Mouse (Mus musculus) gastrocnemius, adult 8-10 months (tissue): ENCODE results near the gene Slc7a15. TPM values are rescaled to one million over a fixed set of nuclear protein-coding genes. Genes with fewer than 3 reads are reported as not detected.
"Not testable (repeated sequence)": the region's sequence is repeated elsewhere in the genome, so short reads cannot be mapped to it uniquely, and the experiment has no call there.

ENCODE experiments used
- DNase-seq, 2 experiments: peaks; one replicate each; pipeline ENCODE4 v3.0.0; 2022; ENCODE audit warnings: low spot score in 2 of 2
- total RNA-seq, 4 experiments: library from RNA; stranded (reverse); gene quantifications; 2 replicates each; pipeline ENCODE4 v1.2.4; 2022

Gene Slc7a15
- total RNA-seq, 4 experiments from 2014 or later: not detected

GRCm38 (mm10) chr12:8562213-8562612 is 36.7 kb downstream of the Slc7a15 start:
- not testable (repeated sequence) for DNase-seq

DNA sequence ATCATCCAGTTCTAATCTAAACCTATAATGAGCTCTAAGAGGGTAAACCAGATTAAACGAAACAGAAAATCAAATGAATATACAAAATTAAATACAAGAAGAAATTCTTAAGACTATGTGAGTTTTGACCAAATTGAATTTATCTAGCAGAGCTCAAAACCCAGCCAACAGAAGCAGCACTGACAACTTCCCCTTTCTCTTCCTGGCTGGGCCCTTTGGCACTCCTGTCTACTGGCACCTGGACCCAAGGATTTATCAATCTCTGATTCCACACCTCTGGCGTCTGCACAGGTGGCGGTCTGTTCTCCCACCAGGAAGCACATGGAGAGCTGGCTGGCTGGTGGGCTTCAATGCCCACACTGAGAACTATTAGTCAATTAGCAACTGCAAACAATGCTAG is 39.0 kb downstream of the Slc7a15 start:
- not testable (repeated sequence) for DNase-seq

GRCm38 (mm10) chr12:8556189-8556588 is 42.7 kb downstream of the Slc7a15 start:
- DNase-seq: no peak

- DNase-seq: no peak
Observed at GRCm38 (mm10) chr12:8555419-8555818, 43.4 kb downstream of the Slc7a15 start.

- DNase-seq: peak; percentile 46 to 51
Observed at GRCm38 (mm10) chr12:8547357-8547756, 51.5 kb downstream of the Slc7a15 start.

GRCm38 (mm10) chr12:8546801-8547200 is 52.1 kb downstream of the Slc7a15 start:
- DNase-seq: no peak

- no peak for DNase-seq
Observed at GRCm38 (mm10) chr12:8545066-8545610, 53.7 kb downstream of the Slc7a15 start.

DNA sequence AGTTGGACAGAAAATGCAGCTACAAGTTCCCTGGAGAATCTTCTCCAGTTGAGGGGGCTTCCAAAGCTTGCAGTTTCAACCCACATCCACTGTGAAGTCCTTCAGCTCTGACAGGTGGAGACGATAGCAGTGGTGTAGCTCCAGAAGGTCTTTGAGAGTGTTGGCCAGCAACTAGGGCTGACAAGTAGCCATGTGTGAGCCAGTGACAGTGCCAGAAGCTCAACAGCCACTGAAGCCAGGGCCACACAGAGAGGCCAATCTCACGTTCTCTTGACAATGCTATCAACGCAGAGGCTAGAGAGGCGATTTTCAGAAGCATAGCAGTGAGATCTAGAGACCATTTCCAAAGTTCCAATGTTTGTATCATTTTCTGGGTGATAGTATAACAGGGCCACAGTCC is 56.5 kb downstream of the Slc7a15 start:
- DNase-seq: no peak

GRCm38 (mm10) chr12:8539471-8539870 is 59.4 kb downstream of the Slc7a15 start:
- no peak for DNase-seq

GRCm38 (mm10) chr12:8537291-8537690 is 61.6 kb downstream of the Slc7a15 start:
- no peak for DNase-seq

- no peak for DNase-seq
Observed at GRCm38 (mm10) chr12:8536221-8536965, 62.5 kb downstream of the Slc7a15 start.

- no peak for DNase-seq
Observed at GRCm38 (mm10) chr12:8535596-8535995, 63.3 kb downstream of the Slc7a15 start.

GRCm38 (mm10) chr12:8534915-8535314 is 64.0 kb downstream of the Slc7a15 start:
- DNase-seq: no peak

GRCm38 (mm10) chr12:8527770-8528169 is 71.1 kb downstream of the Slc7a15 start:
- no peak for DNase-seq

GRCm38 (mm10) chr12:8527175-8527574 is 71.7 kb downstream of the Slc7a15 start:
- DNase-seq: no peak

- DNase-seq: no peak
Observed at GRCm38 (mm10) chr12:8524062-8524461, 74.8 kb downstream of the Slc7a15 start.

- DNase-seq: no peak
Observed at GRCm38 (mm10) chr12:8522711-8523110, 76.2 kb downstream of the Slc7a15 start.

GRCm38 (mm10) chr12:8521375-8522047 is 77.4 kb downstream of the Slc7a15 start:
- peak; percentile 56 to 67 for DNase-seq

DNA sequence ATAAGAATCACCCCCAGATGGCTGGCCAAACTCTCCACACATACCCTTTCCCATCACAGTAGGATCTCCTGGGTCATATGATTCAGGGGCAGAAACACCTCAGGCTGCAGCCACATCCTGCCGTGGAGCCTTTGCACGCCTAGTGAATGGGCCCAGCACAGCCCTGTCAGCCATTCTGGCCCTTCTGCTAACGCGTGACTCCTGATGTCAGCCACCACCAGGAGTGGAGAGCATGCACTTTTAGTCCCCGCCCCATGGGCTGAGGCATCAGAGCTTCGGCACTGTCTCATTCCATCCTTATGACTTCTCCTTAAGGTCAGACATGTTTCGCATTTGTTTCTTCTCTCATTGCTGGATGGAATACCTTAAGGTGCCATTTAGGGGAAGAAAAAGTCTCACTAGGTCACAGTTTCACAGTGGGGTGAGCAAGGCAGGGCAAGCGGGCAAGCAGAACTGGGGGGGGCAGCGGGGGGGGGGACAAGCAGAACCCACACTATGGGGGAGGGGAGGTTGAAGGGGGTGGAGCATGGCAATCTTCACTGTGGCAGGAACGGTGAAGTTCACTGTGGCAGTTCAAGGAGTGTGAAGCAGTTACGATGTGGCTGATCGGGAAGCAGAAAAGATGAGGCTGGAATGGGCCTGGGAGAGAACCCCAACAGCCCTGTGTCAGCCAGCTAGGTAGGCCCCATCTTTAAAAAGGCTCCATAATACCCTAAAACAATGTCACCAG is 79.3 kb downstream of the Slc7a15 start:
- no peak for DNase-seq

DNA sequence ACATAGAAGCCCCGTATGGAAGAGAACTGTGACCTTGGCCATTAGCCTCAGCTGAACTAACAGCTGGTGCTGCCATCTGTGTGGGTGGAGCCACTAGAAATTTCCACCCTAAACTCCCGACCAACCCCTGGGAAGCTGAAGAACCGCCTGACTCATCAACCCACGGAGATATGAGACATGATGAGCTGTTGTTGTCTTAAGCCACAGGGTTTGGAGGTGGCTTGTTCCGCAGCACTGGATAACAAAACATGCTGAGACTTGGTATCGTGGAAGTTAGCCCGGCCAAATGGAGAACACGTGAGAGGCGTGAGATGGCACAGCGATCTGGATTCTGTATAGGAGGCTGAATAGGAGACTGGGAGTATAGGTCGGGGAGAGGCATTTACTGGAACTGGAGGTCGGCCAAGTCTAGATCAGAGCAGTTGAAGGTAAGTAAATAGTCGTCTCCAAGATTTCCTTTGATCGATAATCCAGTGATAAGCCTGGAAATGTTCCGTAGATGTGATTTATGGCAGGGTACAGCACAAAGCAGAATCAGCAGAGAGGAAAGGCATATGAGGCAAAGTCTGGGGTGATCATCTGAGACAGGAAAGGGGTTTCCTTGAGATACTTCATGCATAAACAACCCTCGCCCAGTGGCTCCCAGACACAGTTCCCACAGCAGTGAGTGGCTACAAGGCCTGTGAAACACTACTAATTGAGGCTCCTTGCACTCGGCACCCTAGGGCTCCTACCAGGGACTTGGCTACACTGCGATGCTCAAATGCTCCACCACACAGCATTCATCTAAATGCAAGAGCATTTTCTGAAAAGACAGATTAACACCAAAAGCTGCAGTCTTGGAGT is 87.6 kb downstream of the Slc7a15 start:
- peak; percentile 7 to 20 for DNase-seq
